Mouse (Mus musculus) cortical plate, adult 2 months (tissue): Measurements from ENCODE around the gene Sall1.

Experiments used
- CTCF ChIP-seq: fragments of 200-500 bp; IDR thresholded peaks from 2 replicates; pipeline ENCODE4 v1.5.1; 2011; ENCODE audit warnings: mild to moderate bottlenecking, control low read depth, low read length; ENCODE audit not compliant: insufficient read depth; ENCODE audit errors: extremely low read depth
- POLR2A ChIP-seq: fragments of 200-500 bp; IDR thresholded peaks from 2 replicates; pipeline ENCODE4 v1.6.1; 2011; ENCODE audit warnings: mild to moderate bottlenecking, low read length, control low read depth; ENCODE audit not compliant: insufficient read depth; ENCODE audit errors: extremely low read depth

DNA sequence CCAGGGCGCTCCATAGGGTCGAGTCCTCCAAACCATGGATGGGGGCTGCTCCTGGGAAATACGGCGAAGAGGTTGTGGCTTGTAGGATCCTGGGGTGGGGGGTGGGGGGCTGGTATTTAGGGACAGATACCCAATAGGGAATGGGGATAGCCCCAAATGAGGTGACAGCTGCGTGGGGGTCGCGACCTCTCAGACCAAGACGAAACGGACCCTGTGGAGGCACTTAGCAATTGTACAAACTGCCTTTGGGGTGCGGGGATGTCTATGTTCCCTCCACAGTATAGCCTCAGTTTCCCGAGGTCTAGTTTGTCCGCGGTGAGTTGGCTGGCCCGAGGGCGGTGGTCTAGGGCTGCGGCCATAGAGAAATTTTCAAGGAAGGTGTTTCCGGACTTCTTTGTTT is 1.8 kb upstream of the Sall1 start:
- TF ChIP-seq CTCF (no peak), POLR2A (no peak)
